Mouse (Mus musculus) heart, embryonic 15.5 days (tissue): ENCODE measurements around the gene Tmem39b. TPM values are rescaled to one million over a fixed set of nuclear protein-coding genes. Genes with fewer than 3 reads are reported as not detected.
"Not testable (repeated sequence)": the region's sequence is repeated elsewhere in the genome, so short reads cannot be mapped to it uniquely, and the experiment has no call there.

ENCODE experiments used
- ATAC-seq: fragments of 200-750 bp; cut with Nextera tagmentation; replicated peaks from 2 replicates; pipeline ENCODE4 v1.8.0; 2017; ENCODE audit warnings: low read depth, moderate TSS enrichment; ENCODE audit not compliant: insufficient number of reproducible peaks, insufficient read depth, low FRiP score
- H3K27ac ChIP-seq: fragments of 300-500 bp; sonication (generic); 2 replicates; pipeline ENCODE4 v1.5.1; 2015; ENCODE audit warnings: mild to moderate bottlenecking, inconsistent platforms
- H3K27me3 ChIP-seq: fragments of 300-500 bp; sonication (generic); 2 replicates; pipeline ENCODE4 v1.6.1; 2015; ENCODE audit warnings: inconsistent platforms
- H3K36me3 ChIP-seq: fragments of 300-500 bp; sonication (generic); 2 replicates; pipeline ENCODE4 v1.6.1; 2015; ENCODE audit warnings: mild to moderate bottlenecking, inconsistent platforms
- H3K4me1 ChIP-seq: fragments of 300-500 bp; sonication (generic); replicated peaks from 2 replicates; pipeline ENCODE4 v1.6.1; 2015; ENCODE audit warnings: inconsistent platforms
- H3K4me2 ChIP-seq: fragments of 300-500 bp; sonication (generic); 2 replicates; pipeline ENCODE4 v1.6.1; 2015; ENCODE audit warnings: inconsistent platforms, mild to moderate bottlenecking, moderate library complexity
- H3K4me3 ChIP-seq: fragments of 300-500 bp; sonication (generic); 2 replicates; pipeline ENCODE4 v1.5.1; 2015; ENCODE audit warnings: mild to moderate bottlenecking, inconsistent platforms
- H3K9ac ChIP-seq: fragments of 300-500 bp; sonication (generic); 2 replicates; pipeline ENCODE4 v1.6.1; 2015; ENCODE audit warnings: mild to moderate bottlenecking, inconsistent platforms
- H3K9me3 ChIP-seq: fragments of 300-500 bp; sonication (generic); replicated peaks from 2 replicates; pipeline ENCODE4 v1.6.1; 2016; ENCODE audit warnings: inconsistent platforms
- WGBS: fragments of 180-500 bp; shearing (Covaris S2); methylation state at CpG from one replicate; pipeline ENCODE4 v1.1.7; 2015; ENCODE audit warnings: mixed read lengths; 5-methylcytosine and 5-hydroxymethylcytosine counted together
- polyA plus RNA-seq: library from polyadenylated mRNA; unstranded; fragments of >200 nt; fragmentation: Nextera tagmentation; extraction: Ambion mirVana; gene quantifications from 2 replicates; pipeline ENCODE4 v1.2.1, GENCODE M21; 2015

The Tmem39b gene
- polyA plus RNA-seq: 6.1 and 7.4 TPM in 2 replicates

- peak within 1 kb of the TSS; percentile 66 for H3K9ac ChIP-seq
- H3K4me1 ChIP-seq: peaks cover 21% of the 10 kb centered on the region
- H3K36me3 ChIP-seq: peaks cover 18% of the 10 kb centered on the region; the same call in 1 of the 2 replicates
- peak within 1 kb of the TSS; percentile 74 for H3K4me3 ChIP-seq
- H3K9me3 ChIP-seq: no peaks in the 10 kb centered on the region
- ATAC-seq: peak; percentile 82
- under 1% methylated on average over 57 of the region's 57 CpGs for WGBS
- peak within 1 kb of the TSS; percentile 82 for H3K27ac ChIP-seq
- peak within 1 kb of the TSS; percentile 83 for H3K4me2 ChIP-seq
- no peaks in the 10 kb centered on the region for H3K27me3 ChIP-seq
These were observed at the start of gene Tmem39b for GRCm38 (mm10) chr4:129696158-129696985. Gene Tmem39b (minus strand): TSS chr4:129696838.

GRCm38 (mm10) chr4:129746106-129746505 is 49.5 kb upstream of the Tmem39b start:
- H3K27ac ChIP-seq: no peak overlapping the region
- WGBS: 62% methylated on average over 1 of the region's 1 CpGs
- no peak for ATAC-seq
- H3K4me2 ChIP-seq: no peak overlapping the region
- no peaks in the 10 kb centered on the region for H3K27me3 ChIP-seq
- H3K9ac ChIP-seq: no peak overlapping the region
- no peaks in the 10 kb centered on the region for H3K36me3 ChIP-seq
- H3K4me1 ChIP-seq: peaks cover 11% of the 10 kb centered on the region
- H3K9me3 ChIP-seq: no peaks in the 10 kb centered on the region
- no peak overlapping the region for H3K4me3 ChIP-seq

DNA sequence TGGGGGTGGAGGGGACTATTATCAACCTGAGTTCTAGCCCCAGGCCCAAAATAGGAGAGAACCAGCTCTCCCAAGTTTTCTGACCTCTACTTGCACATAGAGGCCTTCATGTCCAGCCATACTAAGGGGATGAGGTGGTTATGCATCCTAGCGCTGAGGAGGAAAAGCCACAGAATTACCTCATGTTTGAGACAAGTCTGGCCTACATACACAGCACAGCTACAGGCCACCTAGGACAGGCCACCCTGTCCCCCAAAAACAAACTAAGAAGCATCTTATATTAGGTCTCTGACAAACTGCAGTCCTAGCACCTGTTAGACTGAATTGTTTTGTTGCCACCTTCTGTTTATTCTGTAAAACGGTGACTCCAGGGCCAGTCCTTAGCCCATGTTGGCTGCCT is 46.9 kb upstream of the Tmem39b start:
- Histone ChIP-seq H3K27me3 (no peaks in the 10 kb centered on the region), H3K4me2 (peak overlapping the region; percentile 71), H3K27ac (peak overlapping the region; percentile 99), H3K9ac (no peak overlapping the region), H3K9me3 (no peaks in the 10 kb centered on the region), H3K4me1 (peaks cover 21% of the 10 kb centered on the region), H3K36me3 (no peaks in the 10 kb centered on the region), H3K4me3 (peak overlapping the region; percentile 89)
- 57% methylated on average over 2 of the region's 2 CpGs for WGBS
- no peak for ATAC-seq

GRCm38 (mm10) chr4:129743010-129743390 is 46.4 kb upstream of the Tmem39b start:
- WGBS: 6% methylated on average over 7 of the region's 7 CpGs
- no peaks in the 10 kb centered on the region for H3K36me3 ChIP-seq
- peak overlapping the region; percentile 71 for H3K4me2 ChIP-seq
- peaks cover 21% of the 10 kb centered on the region for H3K4me1 ChIP-seq
- no peaks in the 10 kb centered on the region for H3K27me3 ChIP-seq
- peak overlapping the region; percentile 99 for H3K27ac ChIP-seq
- no peak for ATAC-seq
- peak overlapping the region; percentile 76 for H3K9ac ChIP-seq
- peak overlapping the region; percentile 89 for H3K4me3 ChIP-seq
- H3K9me3 ChIP-seq: no peaks in the 10 kb centered on the region

DNA sequence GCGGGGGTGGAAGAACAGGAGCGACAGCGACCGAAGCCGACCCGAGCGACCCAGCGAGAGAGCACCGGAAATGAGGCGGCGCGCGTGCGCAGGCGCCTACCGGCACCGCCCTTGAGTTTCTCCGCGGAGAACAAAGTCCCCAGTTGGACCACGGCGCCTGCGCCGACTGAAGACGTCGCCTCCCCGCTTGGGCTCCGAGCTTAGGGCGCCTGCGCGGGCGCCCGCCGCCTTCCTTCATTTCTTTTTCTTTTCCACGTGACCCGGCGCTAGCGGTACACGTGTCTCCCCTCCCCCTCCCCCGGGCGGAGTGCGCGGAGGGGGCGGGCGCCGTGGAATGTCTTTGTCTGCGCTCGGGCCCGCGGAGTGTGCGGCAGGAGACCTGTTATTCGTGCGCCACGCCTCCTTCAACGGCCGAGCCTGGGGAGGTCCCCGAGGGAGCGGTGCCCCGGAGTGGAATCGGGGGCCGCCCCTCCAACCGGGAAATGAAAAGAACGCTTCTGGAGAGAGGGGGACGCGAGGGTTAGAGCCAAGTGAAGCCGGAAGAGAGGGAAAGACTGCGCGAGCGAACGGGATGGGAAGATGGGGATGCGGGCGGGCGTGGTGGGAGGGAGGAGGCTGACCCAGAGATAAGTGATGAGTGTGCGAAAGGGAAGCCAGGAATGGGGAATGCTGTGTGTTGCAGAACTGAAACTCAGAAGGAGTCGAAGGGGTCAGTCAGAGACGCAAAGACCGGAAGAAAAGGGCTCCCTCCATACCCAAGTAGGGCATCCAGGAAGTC is 45.8 kb upstream of the Tmem39b start, which contains the start of gene Khdrbs1:
Gene Khdrbs1, minus strand, starts transcription at position 72 of the 778 bp plus-strand sequence.
- Histone ChIP-seq H3K4me2 (peak within 1 kb of the TSS; percentile 71), H3K27ac (peak within 1 kb of the TSS; percentile 99), H3K4me3 (peak within 1 kb of the TSS; percentile 89), H3K36me3 (no peaks in the 10 kb centered on the region), H3K9ac (peak within 1 kb of the TSS; percentile 100), H3K27me3 (no peaks in the 10 kb centered on the region), H3K4me1 (peaks cover 21% of the 10 kb centered on the region), H3K9me3 (no peaks in the 10 kb centered on the region)
- ATAC-seq: peak; percentile 95
- under 1% methylated on average over 75 of the region's 76 CpGs for WGBS

- H3K9me3 ChIP-seq: no peaks in the 10 kb centered on the region
- H3K4me3 ChIP-seq: peak overlapping the region; percentile 89
- whole genome bisulfite sequencing: under 1% methylated on average over 31 of the region's 34 CpGs
- H3K27me3 ChIP-seq: no peaks in the 10 kb centered on the region
- H3K36me3 ChIP-seq: no peaks in the 10 kb centered on the region
- H3K4me1 ChIP-seq: peaks cover 25% of the 10 kb centered on the region
- H3K9ac ChIP-seq: peak overlapping the region; percentile 100
- peak overlapping the region; percentile 98 for H3K27ac ChIP-seq
- H3K4me2 ChIP-seq: peak overlapping the region; percentile 64
- peak; percentile 23 for ATAC-seq
These were observed 45.3 kb upstream of the Tmem39b start for GRCm38 (mm10) chr4:129741974-129742231.

- Histone ChIP-seq H3K36me3 (no peaks in the 10 kb centered on the region), H3K4me2 (peak overlapping the region; percentile 64), H3K9me3 (no peaks in the 10 kb centered on the region), H3K27me3 (no peaks in the 10 kb centered on the region), H3K27ac (peak overlapping the region; percentile 98), H3K9ac (peak overlapping the region; percentile 100), H3K4me1 (peaks cover 28% of the 10 kb centered on the region), H3K4me3 (peak overlapping the region; percentile 89)
- ATAC-seq: no peak; the same call in 1 of the 2 replicates
- WGBS: under 1% methylated on average over 62 of the region's 62 CpGs
These were observed 44.8 kb upstream of the Tmem39b start for GRCm38 (mm10) chr4:129741251-129741973.

DNA sequence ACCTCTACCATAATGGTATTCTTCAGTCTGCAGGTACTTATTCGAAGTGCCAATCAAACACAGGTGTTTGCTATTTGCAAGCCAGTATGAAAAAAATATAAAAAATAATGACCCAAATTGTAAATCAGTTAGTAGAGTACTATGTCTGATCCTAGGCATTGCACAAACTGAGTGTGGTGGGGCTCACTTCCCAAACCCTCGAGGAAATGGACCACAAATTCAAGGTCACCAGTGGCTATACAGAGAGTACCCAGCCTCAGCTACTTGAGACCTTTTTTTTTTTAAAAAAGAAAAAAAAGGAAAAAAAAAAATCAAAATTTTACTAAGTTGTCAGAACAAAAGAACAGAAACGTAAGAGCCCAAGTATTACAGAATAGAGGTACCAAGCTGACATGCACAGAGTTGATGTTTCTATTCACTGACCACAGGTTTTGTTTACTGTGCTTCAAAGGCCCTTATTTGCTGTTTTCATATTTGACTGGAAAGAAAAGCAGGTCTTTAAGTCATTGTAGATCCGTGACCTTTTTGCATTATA is 42.5 kb upstream of the Tmem39b start:
- no peak for ATAC-seq
- Histone ChIP-seq H3K27me3 (no peaks in the 10 kb centered on the region), H3K36me3 (no peaks in the 10 kb centered on the region), H3K27ac (no peak overlapping the region), H3K9ac (no peak overlapping the region), H3K4me3 (peak overlapping the region; percentile 9; the same call in 1 of the 2 replicates), H3K4me1 (peaks cover 33% of the 10 kb centered on the region), H3K4me2 (peak overlapping the region; percentile 64), H3K9me3 (no peaks in the 10 kb centered on the region)
- 69% methylated on average over 4 of the region's 4 CpGs for WGBS

DNA sequence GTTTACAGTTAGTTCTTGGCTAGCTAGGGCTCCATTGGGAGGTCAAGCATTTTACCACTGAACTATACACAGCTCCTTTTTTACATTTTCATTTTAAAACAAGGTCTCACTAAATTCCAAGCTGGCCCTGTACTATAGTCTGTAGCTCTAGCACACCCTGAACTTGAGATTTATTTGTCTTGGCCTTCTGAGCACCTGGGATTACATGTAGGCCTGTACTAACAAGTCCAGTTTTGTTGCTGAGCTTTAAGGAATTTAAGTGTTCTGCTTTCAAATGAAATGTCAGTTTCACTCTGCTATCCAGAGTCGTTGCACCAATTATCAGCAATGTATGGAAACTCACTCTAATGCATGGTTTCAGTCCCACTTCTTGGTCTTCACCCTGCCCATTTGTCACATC is 39.5 kb upstream of the Tmem39b start:
- H3K9me3 ChIP-seq: no peaks in the 10 kb centered on the region
- H3K9ac ChIP-seq: no peak overlapping the region
- no peaks in the 10 kb centered on the region for H3K36me3 ChIP-seq
- no peak overlapping the region for H3K4me3 ChIP-seq
- ATAC-seq: no peak
- H3K27ac ChIP-seq: no peak overlapping the region
- 76% methylated on average over 1 of the region's 1 CpGs for WGBS
- H3K27me3 ChIP-seq: no peaks in the 10 kb centered on the region
- H3K4me1 ChIP-seq: peaks cover 32% of the 10 kb centered on the region
- no peak overlapping the region for H3K4me2 ChIP-seq

GRCm38 (mm10) chr4:129735485-129735884 is 38.8 kb upstream of the Tmem39b start:
- H3K4me1 ChIP-seq: peaks cover 32% of the 10 kb centered on the region
- H3K4me3 ChIP-seq, H3K4me2 ChIP-seq, ATAC-seq, H3K36me3 ChIP-seq, H3K27ac ChIP-seq, H3K9ac ChIP-seq, H3K27me3 ChIP-seq, H3K9me3 ChIP-seq: not testable (repeated sequence)
- WGBS: 80% methylated on average over 4 of the region's 4 CpGs

DNA sequence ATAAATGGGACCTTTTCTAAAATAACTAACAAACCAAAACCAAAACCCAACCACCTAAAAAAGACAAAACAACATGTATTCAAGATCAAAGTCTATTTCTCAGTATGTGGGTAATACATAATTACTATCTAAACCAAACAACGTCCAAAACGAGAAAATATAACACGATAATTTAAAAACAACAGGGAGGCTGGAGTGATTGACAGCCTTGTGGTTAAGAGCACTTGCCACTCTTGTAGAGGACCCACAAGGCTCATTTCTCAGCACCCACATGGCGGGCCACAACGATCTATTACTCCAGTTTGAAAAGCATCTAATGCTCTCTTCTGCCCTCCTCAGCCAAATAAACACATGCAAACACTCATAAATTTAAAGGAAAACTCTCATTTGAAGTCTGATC is 34.8 kb upstream of the Tmem39b start:
- H3K4me2 ChIP-seq: no peak overlapping the region
- H3K4me3 ChIP-seq: no peak overlapping the region
- no peak overlapping the region for H3K9ac ChIP-seq
- no peaks in the 10 kb centered on the region for H3K9me3 ChIP-seq
- H3K4me1 ChIP-seq: peaks cover 12% of the 10 kb centered on the region; the same call in 1 of the 2 replicates
- no peak for ATAC-seq
- WGBS: 87% methylated on average over 5 of the region's 5 CpGs
- no peaks in the 10 kb centered on the region for H3K27me3 ChIP-seq
- H3K27ac ChIP-seq: no peak overlapping the region
- peaks cover 19% of the 10 kb centered on the region for H3K36me3 ChIP-seq
